Mouse (Mus musculus) ES-E14 (cell line): ENCODE measurements around the gene Tmem29. TPM values are rescaled to one million over a fixed set of nuclear protein-coding genes. Genes with fewer than 3 reads are reported as not detected.
"Not testable (repeated sequence)": the region's sequence is repeated elsewhere in the genome, so short reads cannot be mapped to it uniquely, and the experiment has no call there.

Experiments
- DNase-seq: peaks from one replicate; pipeline ENCODE4 v3.0.0-alpha.2; 2013; ENCODE audit warnings: low read depth, low spot score
- H3K27ac ChIP-seq: 2 replicates; pipeline ENCODE4 v1.5.1; 2012; ENCODE audit warnings: low read depth, mild to moderate bottlenecking, low read length, moderate library complexity, mixed read lengths; ENCODE audit not compliant: poor library complexity, insufficient read depth, severe bottlenecking
- H3K36me3 ChIP-seq: 2 replicates; pipeline ENCODE4 v1.6.1; 2012; ENCODE audit warnings: mild to moderate bottlenecking, low read length, moderate library complexity, mixed read lengths; ENCODE audit not compliant: control insufficient read depth, poor library complexity, insufficient read depth, severe bottlenecking
- H3K4me1 ChIP-seq, 2 experiments: fragments of 150-350 bp in 1 of 2; sonication (generic) in 1 of 2; 2 replicates each; pipeline ENCODE4 v1.6.1; 2012; ENCODE audit warnings: low read length in 2 of 2, mild to moderate bottlenecking in 1 of 2, mixed read lengths in 1 of 2; ENCODE audit not compliant: control insufficient read depth in 2 of 2, insufficient read depth in 2 of 2, poor library complexity in 1 of 2
- H3K4me3 ChIP-seq, 2 experiments: fragments of 150-350 bp in 1 of 2; sonication (generic) in 1 of 2; 2 replicates each; pipeline ENCODE4 v1.5.1; 2012; ENCODE audit warnings: low read length in 2 of 2, low read depth in 1 of 2, mild to moderate bottlenecking in 1 of 2, mixed read lengths in 1 of 2; ENCODE audit not compliant: insufficient read depth in 1 of 2, poor library complexity in 1 of 2, severe bottlenecking in 1 of 2
- H3K9ac ChIP-seq: 2 replicates; pipeline ENCODE4 v1.6.1; 2012; ENCODE audit warnings: low read depth, mild to moderate bottlenecking, low read length, mixed read lengths; ENCODE audit not compliant: poor library complexity, insufficient read depth, severe bottlenecking
- H3K9me3 ChIP-seq: fragments of 150-350 bp; sonication (generic); 2 replicates; pipeline ENCODE4 v1.6.1; 2012; ENCODE audit warnings: low read depth, mild to moderate bottlenecking, low read length; ENCODE audit not compliant: control insufficient read depth, insufficient read depth
- CHD2 ChIP-seq: IDR thresholded peaks from 2 replicates; pipeline ENCODE4 v1.6.1; 2014; ENCODE audit warnings: mild to moderate bottlenecking, low read depth, low read length, inconsistent platforms
- HCFC1 ChIP-seq: IDR thresholded peaks from 2 replicates; pipeline ENCODE4 v1.6.1; 2012; ENCODE audit warnings: low read length, inconsistent platforms, borderline replicate concordance; ENCODE audit not compliant: insufficient read depth
- MAFK ChIP-seq: IDR thresholded peaks from 2 replicates; pipeline ENCODE4 v1.6.1; 2014; ENCODE audit warnings: mild to moderate bottlenecking, low read depth, low read length, inconsistent platforms; ENCODE audit not compliant: insufficient read depth
- ZC3H11A ChIP-seq: IDR thresholded peaks from 2 replicates; pipeline ENCODE4 v1.6.1; 2012; ENCODE audit warnings: low read depth, mild to moderate bottlenecking, inconsistent platforms, low read length, borderline replicate concordance
- ZNF384 ChIP-seq: IDR thresholded peaks from 2 replicates; pipeline ENCODE4 v1.6.1; 2012; ENCODE audit warnings: low read depth, low read length, inconsistent platforms
- in situ Hi-C, 2 experiments: fragments of 600-800 bp; cut with MboI; formaldehyde crosslinking; loops; one replicate each; pipeline ENCODE4 v1.15.1; 2025; ENCODE audit warnings: low sequenced_read_pairs in 2 of 2, inconsistent platforms in 1 of 2; ENCODE audit not compliant: unreplicated experiment in 2 of 2
- total RNA-seq: library from RNA; depleted of rRNA; stranded (reverse); fragments of 300-350 nt; gene quantifications from 2 replicates; pipeline ENCODE4 v1.2.3, GENCODE M21; 2012

Tmem29 gene
- total RNA-seq, 1 experiment: 19.4 TPM

DNA sequence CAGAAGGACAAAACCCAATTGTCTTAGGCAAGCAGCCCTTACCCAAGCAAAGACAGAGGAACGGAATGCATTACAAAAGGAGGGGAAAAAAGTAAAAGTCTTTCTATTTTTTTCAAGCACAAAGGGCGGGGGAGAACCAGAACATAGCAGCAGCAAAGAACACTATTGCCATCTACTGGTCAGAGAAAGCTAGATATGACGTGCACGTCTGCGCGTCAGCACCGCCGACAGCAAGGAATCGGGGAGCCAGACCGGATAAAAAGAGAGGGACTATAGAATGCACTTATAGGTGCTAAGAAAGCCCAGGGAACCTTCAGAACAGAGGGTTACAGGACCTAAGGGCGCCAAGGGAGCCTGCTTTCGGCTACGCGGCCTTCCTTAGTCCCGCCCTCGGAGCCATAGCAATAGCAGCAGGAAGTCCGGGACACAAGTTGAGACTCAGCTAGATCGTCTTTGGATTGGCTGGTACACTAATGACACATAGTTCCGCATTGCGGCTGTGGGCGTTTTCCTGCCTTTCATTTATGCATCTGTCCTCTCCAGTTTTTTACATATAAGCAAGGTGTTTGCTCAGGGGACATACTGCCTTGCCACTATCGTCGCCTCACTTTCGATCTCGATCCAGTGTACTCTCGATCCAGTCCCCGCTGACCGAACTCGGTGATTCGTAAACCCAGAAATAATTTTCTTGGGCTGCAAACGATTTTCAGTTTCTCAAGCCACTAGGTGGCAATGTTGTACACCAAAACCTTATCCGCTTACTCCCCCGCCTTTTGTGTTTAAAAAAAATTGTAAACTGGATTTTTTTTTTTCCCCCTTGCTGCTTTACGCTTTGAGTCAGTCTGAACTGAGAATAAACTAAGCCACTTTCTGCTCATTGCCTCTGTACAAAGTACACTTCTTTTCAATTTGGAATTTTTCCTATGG is 19.2 kb upstream of the Tmem29 start:
- Histone ChIP-seq H3K9ac (peak overlapping the region; percentile 84), H3K4me1 (no peaks in the 10 kb centered on the region; a peak in 1 of 4 replicates), H3K4me3 (peak overlapping the region; percentile 71 to 92), H3K36me3 (no peaks in the 10 kb centered on the region), H3K27ac (peak overlapping the region; percentile 95), H3K9me3 (no peaks in the 10 kb centered on the region)
- TF ChIP-seq MAFK: peak; percentile 64
- TF ChIP-seq HCFC1: 0 out of 2 replicates have a peak, but pooled peaks have one; percentile 54
- TF ChIP-seq CHD2: no peak; the same call in 1 of the 2 replicates
- TF ChIP-seq ZNF384: peak; percentile 100
- TF ChIP-seq ZC3H11A: 0 out of 2 replicates have a peak, but pooled peaks have one; percentile 1
- in situ Hi-C loops: no loop called here
- DNase-seq: peak; percentile 63

- in situ Hi-C loops: no loop called here
- no peak for DNase-seq
- H3K4me1 ChIP-seq: no peaks in the 10 kb centered on the region
- no peak overlapping the region for H3K9ac ChIP-seq
- no peak for TF ChIP-seq HCFC1
- no peak for TF ChIP-seq ZNF384
- TF ChIP-seq ZC3H11A: no peak
- no peak for TF ChIP-seq CHD2
- TF ChIP-seq MAFK: no peak
- no peak overlapping the region for H3K27ac ChIP-seq
- no peaks in the 10 kb centered on the region for H3K9me3 ChIP-seq
- no peaks in the 10 kb centered on the region for H3K36me3 ChIP-seq
- no peak overlapping the region for H3K4me3 ChIP-seq
Observed at GRCm38 (mm10) chrX:150471416-150471815, 12.5 kb upstream of the Tmem29 start.

DNA sequence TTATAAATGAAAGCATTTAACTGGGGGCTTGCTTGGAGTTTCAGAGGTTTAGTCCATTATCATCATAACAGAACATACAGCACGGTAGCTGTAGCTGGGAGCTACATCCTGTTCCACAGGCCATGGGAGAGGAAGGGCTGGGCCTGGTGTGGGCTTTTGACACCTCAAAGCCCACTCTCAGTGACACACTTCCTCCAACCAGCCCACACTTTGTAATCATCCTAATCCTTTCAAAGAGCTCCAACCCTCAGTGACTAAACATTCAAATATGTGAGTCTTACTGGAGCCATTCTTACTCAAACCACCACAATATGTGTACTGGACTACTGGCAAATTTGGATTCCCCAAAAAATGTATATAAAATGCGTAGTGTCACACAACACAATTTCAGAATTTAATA is 9.3 kb upstream of the Tmem29 start:
- TF ChIP-seq CHD2 (no peak), HCFC1 (no peak), MAFK (no peak), ZNF384 (no peak), ZC3H11A (no peak)
- no peak overlapping the region for H3K27ac ChIP-seq
- H3K9me3 ChIP-seq: no peaks in the 10 kb centered on the region
- H3K9ac ChIP-seq: no peak overlapping the region
- H3K36me3 ChIP-seq: no peaks in the 10 kb centered on the region
- no peak for DNase-seq
- no peak overlapping the region for H3K4me3 ChIP-seq
- in situ Hi-C loops: no loop called here
- H3K4me1 ChIP-seq: no peaks in the 10 kb centered on the region

DNA sequence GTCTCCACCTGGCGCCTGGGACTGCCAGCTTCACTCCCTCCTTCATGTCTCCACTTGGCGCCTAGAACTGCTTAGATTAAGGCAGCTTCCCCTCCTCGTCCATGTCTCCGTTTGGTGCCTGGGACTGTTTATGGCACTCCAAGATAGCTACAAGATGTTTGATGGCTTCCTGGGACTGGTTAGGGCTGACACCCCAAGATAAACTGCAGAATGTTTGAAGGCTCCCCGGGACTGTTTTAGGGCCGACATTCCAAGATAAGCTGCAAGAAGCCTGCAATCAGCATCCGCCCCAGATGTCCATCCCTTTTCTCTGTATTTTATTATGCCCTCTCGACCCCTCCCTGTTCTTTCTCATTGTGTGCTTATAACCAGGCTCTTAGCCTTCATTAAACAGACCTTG is 7.9 kb upstream of the Tmem29 start:
- H3K4me3 ChIP-seq, in situ Hi-C loops, DNase-seq: not testable (repeated sequence)

GRCm38 (mm10) chrX:150460143-150460542 is 1.2 kb upstream of the Tmem29 start:
- no peak for DNase-seq
- no peaks in the 10 kb centered on the region for H3K9me3 ChIP-seq
- no peak overlapping the region for H3K4me3 ChIP-seq
- no peak for TF ChIP-seq HCFC1
- no peak for TF ChIP-seq ZNF384
- no peak for TF ChIP-seq CHD2
- TF ChIP-seq MAFK: no peak
- no peak for TF ChIP-seq ZC3H11A
- no peaks in the 10 kb centered on the region for H3K4me1 ChIP-seq
- H3K9ac ChIP-seq: no peak overlapping the region; the same call in 1 of the 2 replicates
- no peak overlapping the region for H3K27ac ChIP-seq
- in situ Hi-C loops: no loop called here
- H3K36me3 ChIP-seq: no peaks in the 10 kb centered on the region

More for the DNA sequence above, 7.9 kb upstream of the Tmem29 start:
- H3K9ac ChIP-seq, H3K27ac ChIP-seq, H3K4me1 ChIP-seq, H3K36me3 ChIP-seq, H3K9me3 ChIP-seq: not testable (repeated sequence)
